Mouse (Mus musculus) midbrain, embryonic 13.5 days (tissue): ENCODE results near the gene Mpped1. TPM values are rescaled to one million over a fixed set of nuclear protein-coding genes. Genes with fewer than 3 reads are reported as not detected.

ENCODE experiments used
- ATAC-seq: fragments of 200-750 bp; cut with Nextera tagmentation; 2 replicates; pipeline ENCODE4 v1.8.0; 2017; ENCODE audit warnings: mild to moderate bottlenecking, moderate TSS enrichment, moderate library complexity
- H3K27ac ChIP-seq: fragments of 300-500 bp; sonication (generic); 2 replicates; pipeline ENCODE4 v1.5.1; 2015; ENCODE audit warnings: inconsistent platforms, mild to moderate bottlenecking, moderate library complexity
- H3K27me3 ChIP-seq: fragments of 300-500 bp; sonication (generic); 2 replicates; pipeline ENCODE4 v1.6.1; 2015; ENCODE audit warnings: mild to moderate bottlenecking, inconsistent platforms
- H3K36me3 ChIP-seq: fragments of 300-500 bp; sonication (generic); 2 replicates; pipeline ENCODE4 v1.6.1; 2015; ENCODE audit warnings: mild to moderate bottlenecking, inconsistent platforms
- H3K4me1 ChIP-seq: fragments of 300-500 bp; sonication (generic); replicated peaks from 2 replicates; pipeline ENCODE4 v1.6.1; 2015; ENCODE audit warnings: inconsistent platforms
- H3K4me2 ChIP-seq: fragments of 300-500 bp; sonication (generic); replicated peaks from 2 replicates; pipeline ENCODE4 v1.6.1; 2015; ENCODE audit warnings: moderate library complexity, mild to moderate bottlenecking, inconsistent platforms
- H3K4me3 ChIP-seq: fragments of 300-500 bp; sonication (generic); replicated peaks from 2 replicates; pipeline ENCODE4 v1.5.1; 2015; ENCODE audit warnings: mild to moderate bottlenecking, inconsistent platforms
- H3K9ac ChIP-seq: fragments of 300-500 bp; sonication (generic); replicated peaks from 2 replicates; pipeline ENCODE4 v1.6.1; 2015; ENCODE audit warnings: mild to moderate bottlenecking, inconsistent platforms
- H3K9me3 ChIP-seq: fragments of 300-500 bp; sonication (generic); 2 replicates; pipeline ENCODE4 v1.6.1; 2016; ENCODE audit warnings: mild to moderate bottlenecking, inconsistent platforms
- WGBS: fragments of 180-500 bp; shearing (Covaris S2); methylation state at CpG from one replicate; pipeline ENCODE4 v1.1.7; 2015; 5-methylcytosine and 5-hydroxymethylcytosine counted together
- polyA plus RNA-seq: library from polyadenylated mRNA; unstranded; fragments of >200 nt; fragmentation: Nextera tagmentation; extraction: Ambion mirVana; gene quantifications from 2 replicates; pipeline ENCODE4 v1.2.1, GENCODE M21; 2015

The Mpped1 gene
- polyA plus RNA-seq, 1 experiment from 2014 or later, result 18.2 TPM

- peaks cover 17% of the 10 kb centered on the region for H3K4me1 ChIP-seq
- H3K4me2 ChIP-seq, result no peak overlapping the region
- H3K36me3 ChIP-seq, result no peaks in the 10 kb centered on the region
- 0 out of 2 replicates have a peak, but pooled peaks have one; percentile 19 for ATAC-seq
- H3K4me3 ChIP-seq, result no peak overlapping the region
- no peaks in the 10 kb centered on the region for H3K9me3 ChIP-seq
- 21% methylated on average over 9 of the region's 9 CpGs for WGBS
- no peak overlapping the region for H3K9ac ChIP-seq
- H3K27ac ChIP-seq, result no peak overlapping the region
- H3K27me3 ChIP-seq, result peaks cover 5% of the 10 kb centered on the region; the same call in 1 of the 2 replicates
These were observed 116.7 kb downstream of the Mpped1 start for GRCm38 (mm10) chr15:83896011-83896410.

DNA sequence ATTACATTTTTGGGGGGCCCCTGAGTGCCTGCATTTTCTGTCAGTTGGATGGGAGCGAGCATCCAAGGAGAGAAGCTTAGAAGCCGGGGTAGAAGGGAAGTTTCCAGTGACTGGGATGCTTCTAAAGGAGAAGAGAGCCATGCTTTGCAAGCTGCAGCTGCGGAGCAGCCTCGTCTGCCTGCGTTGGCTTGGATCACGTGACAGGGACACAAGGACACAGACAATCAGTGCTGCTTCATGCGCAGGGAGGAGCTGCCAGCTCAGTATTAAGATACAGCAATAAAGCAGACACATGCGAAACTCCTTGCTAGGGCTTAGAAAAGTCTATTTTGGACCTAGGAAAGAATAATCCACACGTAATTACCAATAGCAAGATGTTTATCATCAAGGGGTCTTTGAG, 118.0 kb downstream of the Mpped1 start:
- no peaks in the 10 kb centered on the region for H3K36me3 ChIP-seq
- ATAC-seq, result peak; percentile 86; the same call in 1 of the 2 replicates
- peaks cover 17% of the 10 kb centered on the region for H3K4me1 ChIP-seq
- no peak overlapping the region for H3K9ac ChIP-seq
- WGBS, result 36% methylated on average over 9 of the region's 9 CpGs
- H3K4me2 ChIP-seq, result no peak overlapping the region
- peaks cover 5% of the 10 kb centered on the region; the same call in 1 of the 2 replicates for H3K27me3 ChIP-seq
- no peaks in the 10 kb centered on the region for H3K9me3 ChIP-seq
- H3K4me3 ChIP-seq, result no peak overlapping the region
- H3K27ac ChIP-seq, result no peak overlapping the region

- Histone ChIP-seq H3K4me2 (no peak overlapping the region), H3K36me3 (no peaks in the 10 kb centered on the region), H3K27me3 (no peaks in the 10 kb centered on the region), H3K4me1 (no peaks in the 10 kb centered on the region), H3K9ac (no peak overlapping the region), H3K9me3 (no peaks in the 10 kb centered on the region), H3K27ac (peak overlapping the region; percentile 32; the same call in 1 of the 2 replicates), H3K4me3 (no peak overlapping the region)
- WGBS, result 73% methylated on average over 13 of the region's 13 CpGs
- no peak for ATAC-seq
These were observed 127.2 kb downstream of the Mpped1 start for GRCm38 (mm10) chr15:83906472-83906871.

Other genes with a start within 250 kb of the Mpped1 start
- 9.6 and 9.9 TPM in 2 replicates for gene Tspo, start 215.9 kb upstream of the Mpped1 start, polyA plus RNA-seq
- 31.8 and 35.9 TPM in 2 replicates for gene Mcat, start 215.7 kb upstream of the Mpped1 start, polyA plus RNA-seq
- 47.7 and 48.0 TPM in 2 replicates for gene Ttll12, start 184.3 kb upstream of the Mpped1 start, polyA plus RNA-seq
- 15.5 and 16.7 TPM in 2 replicates for gene Scube1, start 54.4 kb upstream of the Mpped1 start, polyA plus RNA-seq